Mouse (Mus musculus) CH12.LX (cell line): ENCODE measurements at regions not wholly inside any gene's neighbourhood (a gene's known extent, or its start where the extent isn't known, plus 50 kb on each side); places are given as distances from the start of the nearest gene placed in this dataset.

Experiments used
- DNase-seq: peaks from one replicate; pipeline ENCODE4 v3.0.0-alpha.2; 2013; ENCODE audit errors: extremely low read depth
- H3K27ac ChIP-seq: 2 replicates; pipeline ENCODE4 v1.5.1; 2012; ENCODE audit warnings: low read depth, mild to moderate bottlenecking, control low read depth, moderate library complexity; ENCODE audit not compliant: insufficient read depth
- H3K27me3 ChIP-seq: replicated peaks from 2 replicates; pipeline ENCODE3; 2012; ENCODE audit warnings: inconsistent platforms
- H3K36me3 ChIP-seq, 2 experiments: replicated peaks in 1 of 2; 2 replicates each; pipeline versions ENCODE3 to v1.6.1; 2012; ENCODE audit warnings: inconsistent platforms in 1 of 2, low read length in 1 of 2, mild to moderate bottlenecking in 1 of 2, mixed read lengths in 1 of 2, moderate library complexity in 1 of 2; ENCODE audit not compliant: control insufficient read depth in 1 of 2, insufficient read depth in 1 of 2
- H3K4me1 ChIP-seq, 2 experiments: 2 replicates each; pipeline ENCODE4 v1.6.1; 2012; ENCODE audit warnings: inconsistent platforms in 1 of 2, moderate library complexity in 1 of 2; ENCODE audit not compliant: insufficient read depth in 2 of 2, control insufficient read depth in 1 of 2
- H3K4me2 ChIP-seq: 2 replicates; pipeline ENCODE4 v1.6.1; 2012; ENCODE audit warnings: low read depth, mild to moderate bottlenecking, control low read depth; ENCODE audit not compliant: poor library complexity, insufficient read depth, severe bottlenecking
- H3K4me3 ChIP-seq, 3 experiments: fragments of 150-350 bp in 1 of 3; sonication (generic) in 1 of 3; replicated peaks in 1 of 3; 2 replicates each; pipeline versions ENCODE3 to v1.5.1; 2011 to 2012; ENCODE audit warnings: low read depth in 2 of 3, low read length in 2 of 3, mild to moderate bottlenecking in 2 of 3, moderate library complexity in 2 of 3, control low read depth in 1 of 3, improper control_type of control experiment in 1 of 3, inconsistent platforms in 1 of 3, mixed read lengths in 1 of 3; ENCODE audit not compliant: poor library complexity in 1 of 3
- H3K79me2 ChIP-seq: replicated peaks from 2 replicates; pipeline ENCODE4 v1.6.1; 2012; ENCODE audit warnings: mild to moderate bottlenecking, moderate library complexity; ENCODE audit not compliant: control insufficient read depth, poor library complexity, insufficient read depth, severe bottlenecking; ENCODE audit errors: extremely low read depth
- H3K9ac ChIP-seq: 2 replicates; pipeline ENCODE4 v1.6.1; 2012; ENCODE audit warnings: low read depth, mild to moderate bottlenecking, control low read depth, moderate library complexity; ENCODE audit not compliant: insufficient read depth
- H3K9me3 ChIP-seq: replicated peaks from 2 replicates; pipeline ENCODE3; 2012; ENCODE audit warnings: low read length, inconsistent platforms, mixed read lengths
- BHLHE40 ChIP-seq: IDR thresholded peaks from 2 replicates; pipeline ENCODE4 v1.6.1; 2011; ENCODE audit warnings: mild to moderate bottlenecking, low read depth, low read length, improper control_type of control experiment
- CHD1 ChIP-seq: IDR thresholded peaks from 2 replicates; pipeline ENCODE4 v1.6.1; 2012; ENCODE audit warnings: low read depth, low read length, improper control_type of control experiment, inconsistent platforms
- CHD2 ChIP-seq: IDR thresholded peaks from 2 replicates; pipeline ENCODE4 v1.6.1; 2011; ENCODE audit warnings: low read length, improper control_type of control experiment
- CTCF ChIP-seq, 2 experiments: IDR thresholded peaks in 1 of 2; conservative IDR thresholded peaks in 1 of 2; 2 replicates each; pipeline ENCODE4 v1.5.1; 2011 to 2012; ENCODE audit warnings: low read depth in 2 of 2, low read length in 2 of 2, improper control_type of control experiment in 1 of 2, inconsistent platforms in 1 of 2, mild to moderate bottlenecking in 1 of 2, moderate library complexity in 1 of 2
- E2F4 ChIP-seq: IDR thresholded peaks from 2 replicates; pipeline ENCODE4 v1.6.1; 2011; ENCODE audit warnings: low read depth, low read length, improper control_type of control experiment; ENCODE audit not compliant: insufficient replicate concordance
- EP300 ChIP-seq: IDR thresholded peaks from 2 replicates; pipeline ENCODE4 v1.6.1; 2011; ENCODE audit warnings: low read length, improper control_type of control experiment
- ETS1 ChIP-seq: conservative IDR thresholded peaks from 2 replicates; pipeline ENCODE4 v1.6.1; 2012; ENCODE audit warnings: low read depth, mild to moderate bottlenecking, inconsistent platforms, low read length, improper control_type of control experiment, moderate library complexity
- HCFC1 ChIP-seq: IDR thresholded peaks from 2 replicates; pipeline ENCODE4 v1.6.1; 2012; ENCODE audit warnings: low read depth, mild to moderate bottlenecking, inconsistent platforms, low read length, improper control_type of control experiment
- IRF4 ChIP-seq: IDR thresholded peaks from 2 replicates; pipeline ENCODE4 v1.6.1; 2014; ENCODE audit warnings: low read depth, mild to moderate bottlenecking, inconsistent platforms, low read length, improper control_type of control experiment
- JUN ChIP-seq: IDR thresholded peaks from 2 replicates; pipeline ENCODE4 v1.6.1; 2011; ENCODE audit warnings: low read depth, mild to moderate bottlenecking, low read length, improper control_type of control experiment, moderate library complexity; ENCODE audit not compliant: insufficient read depth
- JUND ChIP-seq: conservative IDR thresholded peaks from 2 replicates; pipeline ENCODE4 v1.6.1; 2011; ENCODE audit warnings: low read depth, low read length, improper control_type of control experiment
- KAT2A ChIP-seq: IDR thresholded peaks from 2 replicates; pipeline ENCODE4 v1.6.1; 2012; ENCODE audit warnings: low read length, improper control_type of control experiment, inconsistent platforms; ENCODE audit not compliant: insufficient replicate concordance
- MAFK ChIP-seq: IDR thresholded peaks from 2 replicates; pipeline ENCODE4 v1.6.1; 2011; ENCODE audit warnings: low read length, improper control_type of control experiment; ENCODE audit not compliant: insufficient replicate concordance
- MAX ChIP-seq: IDR thresholded peaks from 2 replicates; pipeline ENCODE4 v1.6.1; 2011; ENCODE audit warnings: low read length, improper control_type of control experiment
- MEF2A ChIP-seq: IDR thresholded peaks from 2 replicates; pipeline ENCODE4 v1.6.1; 2014; ENCODE audit warnings: low read depth, mild to moderate bottlenecking, inconsistent platforms, low read length, improper control_type of control experiment, borderline replicate concordance
- MXI1 ChIP-seq: IDR thresholded peaks from 2 replicates; pipeline ENCODE4 v1.6.1; 2011; ENCODE audit warnings: mild to moderate bottlenecking, low read depth, low read length, improper control_type of control experiment
- MYC ChIP-seq: IDR thresholded peaks from 2 replicates; pipeline ENCODE4 v1.6.1; 2011; ENCODE audit warnings: low read depth, mild to moderate bottlenecking, improper control_type of control experiment, low read length
- NELFE ChIP-seq: IDR thresholded peaks from 2 replicates; pipeline ENCODE4 v1.6.1; 2011; ENCODE audit warnings: low read depth, low read length, improper control_type of control experiment
- NRF1 ChIP-seq: IDR thresholded peaks from 2 replicates; pipeline ENCODE4 v1.6.1; 2014; ENCODE audit warnings: low read depth, mild to moderate bottlenecking, inconsistent platforms, low read length, improper control_type of control experiment, moderate library complexity
- POLR2AphosphoS2 ChIP-seq: IDR thresholded peaks from 2 replicates; pipeline ENCODE4 v1.6.1; 2011; ENCODE audit warnings: low read depth, low read length, improper control_type of control experiment
- RCOR1 ChIP-seq: conservative IDR thresholded peaks from 2 replicates; pipeline ENCODE4 v1.6.1; 2012; ENCODE audit warnings: low read depth, mild to moderate bottlenecking, inconsistent platforms, low read length, improper control_type of control experiment
- SMC3 ChIP-seq: IDR thresholded peaks from 2 replicates; pipeline ENCODE4 v1.6.1; 2011; ENCODE audit warnings: low read depth, low read length, improper control_type of control experiment
- TBP ChIP-seq: conservative IDR thresholded peaks from 2 replicates; pipeline ENCODE4 v1.6.1; 2011; ENCODE audit warnings: low read depth, low read length, improper control_type of control experiment
- UBTF ChIP-seq: IDR thresholded peaks from 2 replicates; pipeline ENCODE4 v1.6.1; 2012; ENCODE audit warnings: low read depth, mild to moderate bottlenecking, inconsistent platforms, low read length, improper control_type of control experiment, moderate library complexity
- USF1 ChIP-seq: IDR thresholded peaks from 2 replicates; pipeline ENCODE4 v1.6.1; 2014; ENCODE audit warnings: low read depth, mild to moderate bottlenecking, inconsistent platforms, low read length, improper control_type of control experiment
- USF2 ChIP-seq: conservative IDR thresholded peaks from 2 replicates; pipeline ENCODE4 v1.6.1; 2011; ENCODE audit warnings: low read depth, low read length, improper control_type of control experiment
- ZNF384 ChIP-seq: IDR thresholded peaks from 2 replicates; pipeline ENCODE4 v1.6.1; 2012; ENCODE audit warnings: low read depth, low read length, improper control_type of control experiment, inconsistent platforms
- dilution Hi-C: fragments of 300-500 bp; cut with MboI; formaldehyde crosslinking; loops from 2 replicates; pipeline ENCODE4 v1.14.3; 2020; ENCODE audit warnings: low sequenced_read_pairs; ENCODE audit not compliant: extremely low pct_unique_long_range_greater_than_20kb, extremely low pct_ligation_motif_present
- in situ Hi-C: fragments of 300-500 bp; cut with MboI; formaldehyde crosslinking; loops from 3 replicates; pipeline ENCODE4 v1.14.3; 2019; ENCODE audit warnings: low sequenced_read_pairs, low pct_ligation_motif_present, low pct_unique_long_range_greater_than_20kb, mixed read lengths

GRCm38 (mm10) chr15:93144264-93144663 lies 130.7 kb downstream of the Gxylt1 start:
- H3K27me3 ChIP-seq: no peaks in the 10 kb centered on the region
- H3K9ac ChIP-seq: no peak overlapping the region
- no peak for DNase-seq
- H3K79me2 ChIP-seq: no peaks in the 10 kb centered on the region
- H3K27ac ChIP-seq: no peak overlapping the region
- TF ChIP-seq TBP (no peak), ZNF384 (no peak), KAT2A (no peak), MAFK (no peak)
- H3K4me3 ChIP-seq: no peak overlapping the region
- no peak overlapping the region for H3K4me2 ChIP-seq
- no peaks in the 10 kb centered on the region for H3K36me3 ChIP-seq
- H3K4me1 ChIP-seq: no peaks in the 10 kb centered on the region
- dilution Hi-C loops: no loop called here
- in situ Hi-C loops: no loop called here
- peaks cover 53% of the 10 kb centered on the region for H3K9me3 ChIP-seq

DNA sequence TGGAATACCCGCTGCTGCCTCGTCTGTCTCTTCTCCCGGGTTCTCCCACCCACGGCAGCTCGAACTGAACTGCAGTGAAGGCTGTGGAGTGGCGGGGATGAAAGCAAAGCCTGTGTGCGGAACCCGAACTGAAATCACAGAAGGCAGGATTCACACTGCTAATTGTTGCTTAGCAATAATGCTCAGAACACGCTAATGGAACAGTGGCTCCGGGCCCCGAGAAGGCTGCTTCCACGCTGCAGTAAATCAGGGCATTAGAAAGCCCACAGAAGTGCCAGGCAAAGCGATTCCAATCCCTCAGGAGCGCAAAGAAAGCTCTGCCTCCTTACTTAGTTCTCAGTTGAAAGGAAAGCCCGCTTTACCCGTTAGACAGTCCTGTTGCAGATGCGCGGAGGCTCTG lies 141.6 kb downstream of the Gxylt1 start:
- dilution Hi-C loops: no loop called here

DNA sequence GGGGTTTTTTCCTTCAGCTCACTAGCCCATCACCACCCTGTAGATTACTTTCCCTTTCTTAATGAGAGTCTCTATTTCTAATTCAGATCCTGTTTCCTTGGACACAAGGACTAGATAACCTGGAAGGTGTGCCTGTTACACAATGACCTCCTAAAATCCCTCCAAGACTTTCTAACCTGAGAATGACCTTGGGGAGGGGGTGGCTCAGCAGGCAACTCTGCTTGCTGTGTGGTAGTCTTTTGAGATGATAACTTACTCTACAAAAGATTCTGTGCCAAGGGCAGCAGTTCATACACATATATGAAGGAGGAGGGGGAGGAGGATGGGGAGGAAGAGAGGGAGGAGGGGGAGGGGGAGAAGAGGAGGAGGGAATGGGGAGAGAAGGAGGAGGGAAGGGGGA lies 143.9 kb downstream of the Gxylt1 start:
- Histone ChIP-seq H3K27ac (no peak overlapping the region), H3K4me3 (no peak overlapping the region), H3K27me3 (no peaks in the 10 kb centered on the region), H3K9me3 (peaks cover 72% of the 10 kb centered on the region), H3K4me1 (no peaks in the 10 kb centered on the region), H3K36me3 (no peaks in the 10 kb centered on the region), H3K4me2 (no peak overlapping the region), H3K79me2 (no peaks in the 10 kb centered on the region), H3K9ac (no peak overlapping the region)
- dilution Hi-C loops (no loop called here), in situ Hi-C loops (no loop called here)
- no peak for DNase-seq
- TF ChIP-seq MAX (no peak), JUN (no peak), MXI1 (no peak), CTCF (conservative IDR thresholded peaks at IDR 0.05 in 1 of 2, IDR thresholded peaks at IDR 0.05 in 1 of 2; ENCODE audit: low read depth in 2 of 2, low read length in 2 of 2) (no peak), IRF4 (no peak), ETS1 (no peak), JUND (no peak), E2F4 (no peak), CHD2 (no peak), RCOR1 (no peak), NRF1 (no peak)

More for the DNA sequence above, 141.6 kb downstream of the Gxylt1 start:
- Histone ChIP-seq H3K36me3 (no peaks in the 10 kb centered on the region), H3K4me3 (no peak overlapping the region), H3K9ac (no peak overlapping the region), H3K9me3 (peaks cover 65% of the 10 kb centered on the region), H3K79me2 (no peaks in the 10 kb centered on the region), H3K4me2 (no peak overlapping the region), H3K27ac (no peak overlapping the region), H3K4me1 (no peaks in the 10 kb centered on the region), H3K27me3 (no peaks in the 10 kb centered on the region)
- TF ChIP-seq HCFC1: no peak
- no peak for TF ChIP-seq SMC3
- no peak for TF ChIP-seq NRF1
- no peak for TF ChIP-seq MXI1
- TF ChIP-seq USF2: no peak
- TF ChIP-seq JUN: no peak
- no peak for TF ChIP-seq BHLHE40
- no peak for TF ChIP-seq KAT2A
- no peak for TF ChIP-seq CHD1
- TF ChIP-seq CHD2: no peak
- TF ChIP-seq EP300: no peak
- no peak for TF ChIP-seq POLR2AphosphoS2
- no peak for TF ChIP-seq USF1
- no peak for TF ChIP-seq NELFE
- TF ChIP-seq UBTF: no peak
- no peak for TF ChIP-seq MYC
- no peak for TF ChIP-seq CTCF (conservative IDR thresholded peaks at IDR 0.05 in 1 of 2, IDR thresholded peaks at IDR 0.05 in 1 of 2; ENCODE audit: low read depth in 2 of 2, low read length in 2 of 2)
- TF ChIP-seq ZNF384: no peak
- TF ChIP-seq MEF2A: no peak
- no peak for TF ChIP-seq ETS1
- in situ Hi-C loops: no loop called here
- no peak for DNase-seq
